Mouse (Mus musculus) limb, embryonic 15.5 days (tissue): Measurements from ENCODE around the gene Pbx2. TPM values are rescaled to one million over a fixed set of nuclear protein-coding genes. Genes with fewer than 3 reads are reported as not detected.

Experiments
- ATAC-seq: fragments of 200-750 bp; cut with Nextera tagmentation; 2 replicates; pipeline ENCODE4 v1.8.0; 2017; ENCODE audit warnings: low read depth, moderate TSS enrichment; ENCODE audit not compliant: insufficient number of reproducible peaks, low FRiP score, low TSS enrichment
- H3K27ac ChIP-seq: fragments of 300-500 bp; sonication (generic); 2 replicates; pipeline ENCODE4 v1.5.1; 2015; ENCODE audit warnings: moderate library complexity, mild to moderate bottlenecking, inconsistent platforms
- H3K27me3 ChIP-seq: fragments of 300-500 bp; sonication (generic); 2 replicates; pipeline ENCODE4 v1.6.1; 2015; ENCODE audit warnings: inconsistent platforms
- H3K36me3 ChIP-seq: fragments of 300-500 bp; sonication (generic); 2 replicates; pipeline ENCODE4 v1.6.1; 2015; ENCODE audit warnings: inconsistent platforms
- H3K4me1 ChIP-seq: fragments of 300-500 bp; sonication (generic); 2 replicates; pipeline ENCODE4 v1.6.1; 2015; ENCODE audit warnings: inconsistent platforms
- H3K4me2 ChIP-seq: fragments of 300-500 bp; sonication (generic); 2 replicates; pipeline ENCODE4 v1.6.1; 2015; ENCODE audit warnings: mild to moderate bottlenecking, inconsistent platforms
- H3K4me3 ChIP-seq: fragments of 300-500 bp; sonication (generic); 2 replicates; pipeline ENCODE4 v1.5.1; 2015; ENCODE audit warnings: mild to moderate bottlenecking, inconsistent platforms
- H3K9ac ChIP-seq: fragments of 300-500 bp; sonication (generic); 2 replicates; pipeline ENCODE4 v1.6.1; 2015; ENCODE audit warnings: inconsistent platforms
- H3K9me3 ChIP-seq: fragments of 300-500 bp; sonication (generic); 2 replicates; pipeline ENCODE4 v1.6.1; 2016; ENCODE audit warnings: inconsistent platforms
- WGBS: fragments of 180-500 bp; shearing (Covaris S2); methylation state at CpG from one replicate; pipeline ENCODE4 v1.1.7; 2015; 5-methylcytosine and 5-hydroxymethylcytosine counted together
- polyA plus RNA-seq: library from polyadenylated mRNA; unstranded; fragments of >200 nt; fragmentation: Nextera tagmentation; extraction: Ambion mirVana; gene quantifications from 2 replicates; pipeline ENCODE4 v1.2.1, GENCODE M21; 2015

Pbx2 gene
- polyA plus RNA-seq, 1 experiment from 2014 or later, result 9.8 TPM

- Histone ChIP-seq H3K9ac (peak overlapping the region; percentile 75), H3K36me3 (peaks cover 38% of the 10 kb centered on the region), H3K27ac (peak overlapping the region; percentile 96), H3K4me3 (peak overlapping the region; percentile 78), H3K4me2 (peak overlapping the region; percentile 90), H3K9me3 (no peaks in the 10 kb centered on the region), H3K4me1 (peaks cover 44% of the 10 kb centered on the region), H3K27me3 (peaks cover 19% of the 10 kb centered on the region)
- ATAC-seq, result no peak
- 49% methylated on average over 16 of the region's 16 CpGs for WGBS
These were observed 35.2 kb downstream of the Pbx2 start for GRCm38 (mm10) chr17:34626062-34626772.

- ATAC-seq, result no peak
- Histone ChIP-seq H3K9me3 (no peaks in the 10 kb centered on the region), H3K9ac (peak overlapping the region; percentile 75), H3K27me3 (peaks cover 24% of the 10 kb centered on the region), H3K27ac (peak overlapping the region; percentile 96), H3K4me2 (peak overlapping the region; percentile 90), H3K4me1 (peaks cover 49% of the 10 kb centered on the region), H3K36me3 (peaks cover 33% of the 10 kb centered on the region), H3K4me3 (peak overlapping the region; percentile 78)
- under 1% methylated on average over 18 of the region's 18 CpGs for WGBS
These were observed 35.7 kb downstream of the Pbx2 start for GRCm38 (mm10) chr17:34626773-34627092.

GRCm38 (mm10) chr17:34627093-34627942 is 36.3 kb downstream of the Pbx2 start:
- Histone ChIP-seq H3K27ac (peak overlapping the region; percentile 96), H3K9me3 (no peaks in the 10 kb centered on the region), H3K36me3 (peaks cover 27% of the 10 kb centered on the region), H3K4me3 (peak overlapping the region; percentile 78), H3K9ac (peak overlapping the region; percentile 75), H3K4me2 (peak overlapping the region; percentile 90), H3K27me3 (peaks cover 25% of the 10 kb centered on the region), H3K4me1 (peaks cover 55% of the 10 kb centered on the region)
- peak; percentile 77 for ATAC-seq
- WGBS, result under 1% methylated on average over 43 of the region's 45 CpGs

DNA sequence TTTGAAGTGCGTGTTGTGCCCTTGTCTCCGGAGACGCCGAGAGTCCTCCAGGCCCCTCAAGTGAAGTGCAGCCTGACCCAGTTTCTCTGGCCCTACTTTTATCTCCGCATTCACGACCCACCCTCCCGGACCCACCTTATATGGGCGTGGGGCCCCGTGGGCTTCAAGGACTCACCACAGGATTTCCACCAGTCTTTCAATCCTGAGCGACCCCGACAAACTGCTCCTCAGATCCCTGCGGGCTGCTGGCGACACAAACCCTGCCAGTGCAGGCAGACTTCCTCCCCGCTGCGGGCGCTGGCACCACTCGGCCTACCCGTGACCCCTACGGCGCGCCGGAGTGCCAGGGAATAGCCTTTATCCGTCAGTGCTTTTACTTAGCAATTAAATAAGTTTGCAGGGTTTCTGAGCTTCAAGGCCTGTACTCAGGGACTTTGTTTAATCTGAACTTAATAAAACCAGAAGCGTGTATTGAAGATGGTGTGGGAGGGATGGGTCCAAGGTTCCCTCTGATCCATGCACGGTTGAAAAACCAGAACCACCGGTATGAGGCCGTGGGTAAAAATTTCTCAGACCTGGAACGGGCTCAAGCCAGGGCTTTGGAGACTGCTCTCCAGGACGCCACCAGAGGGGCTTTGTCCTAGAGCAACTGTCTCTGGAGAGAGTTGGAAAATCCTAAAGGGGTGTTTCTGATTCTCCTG is 37.0 kb downstream of the Pbx2 start, which contains the start of gene Ppt2:
TSS of gene Ppt2 (minus strand) at position 568 of the 701 bp plus-strand sequence.
- peaks cover 32% of the 10 kb centered on the region for H3K27me3 ChIP-seq
- no peak for ATAC-seq
- peaks cover 19% of the 10 kb centered on the region for H3K36me3 ChIP-seq
- peaks cover 61% of the 10 kb centered on the region for H3K4me1 ChIP-seq
- peak within 1 kb of the TSS; percentile 90 for H3K4me2 ChIP-seq
- H3K9me3 ChIP-seq, result no peaks in the 10 kb centered on the region
- peak within 1 kb of the TSS; percentile 78 for H3K4me3 ChIP-seq
- H3K9ac ChIP-seq, result peak within 1 kb of the TSS; percentile 65
- WGBS, result 4% methylated on average over 29 of the region's 29 CpGs
- H3K27ac ChIP-seq, result peak within 1 kb of the TSS; percentile 96

DNA sequence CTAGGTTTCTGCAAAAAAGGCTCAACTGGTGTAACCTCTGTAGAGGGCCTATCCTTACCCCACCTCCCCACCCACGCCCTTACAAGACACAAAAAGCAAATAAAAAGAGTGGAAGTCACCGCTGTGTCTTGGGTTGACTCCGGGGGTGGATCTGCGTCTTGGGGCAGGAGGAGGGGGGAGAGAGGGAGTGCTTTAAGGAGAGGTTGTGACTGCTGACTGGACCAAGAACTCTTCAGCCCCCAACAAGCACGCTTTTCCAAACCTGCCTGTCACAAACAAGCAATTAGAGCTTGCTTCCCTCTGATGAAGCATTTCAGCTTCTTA is 37.5 kb downstream of the Pbx2 start:
- Histone ChIP-seq H3K4me1 (peaks cover 61% of the 10 kb centered on the region), H3K27me3 (peaks cover 33% of the 10 kb centered on the region), H3K27ac (peak overlapping the region; percentile 96), H3K9ac (no peak overlapping the region), H3K4me2 (peak overlapping the region; percentile 90), H3K36me3 (peaks cover 14% of the 10 kb centered on the region), H3K4me3 (peak overlapping the region; percentile 78), H3K9me3 (no peaks in the 10 kb centered on the region)
- ATAC-seq, result no peak
- 36% methylated on average over 5 of the region's 5 CpGs for WGBS

GRCm38 (mm10) chr17:34629221-34629751 is 38.2 kb downstream of the Pbx2 start, which contains the start of gene Prrt1:
Gene Prrt1 (plus strand): TSS chr17:34629533.
- Histone ChIP-seq H3K4me3 (peak within 1 kb of the TSS; percentile 78), H3K36me3 (peaks cover 10% of the 10 kb centered on the region), H3K9ac (peak within 1 kb of the TSS; percentile 65; the same call in 1 of the 2 replicates), H3K4me2 (peak within 1 kb of the TSS; percentile 90), H3K4me1 (peaks cover 61% of the 10 kb centered on the region), H3K27me3 (peaks cover 33% of the 10 kb centered on the region), H3K9me3 (no peaks in the 10 kb centered on the region), H3K27ac (peak within 1 kb of the TSS; percentile 96)
- ATAC-seq, result no peak
- 4% methylated on average over 16 of the region's 16 CpGs for WGBS

GRCm38 (mm10) chr17:34629796-34630603 is 38.9 kb downstream of the Pbx2 start:
- ATAC-seq, result no peak
- peaks cover 8% of the 10 kb centered on the region for H3K36me3 ChIP-seq
- H3K9me3 ChIP-seq, result no peaks in the 10 kb centered on the region
- H3K4me3 ChIP-seq, result peak overlapping the region; percentile 78
- H3K9ac ChIP-seq, result no peak overlapping the region
- WGBS, result 25% methylated on average over 12 of the region's 12 CpGs
- peak overlapping the region; percentile 90; the same call in 1 of the 2 replicates for H3K4me2 ChIP-seq
- peaks cover 61% of the 10 kb centered on the region for H3K4me1 ChIP-seq
- peaks cover 33% of the 10 kb centered on the region for H3K27me3 ChIP-seq
- H3K27ac ChIP-seq, result no peak overlapping the region

DNA sequence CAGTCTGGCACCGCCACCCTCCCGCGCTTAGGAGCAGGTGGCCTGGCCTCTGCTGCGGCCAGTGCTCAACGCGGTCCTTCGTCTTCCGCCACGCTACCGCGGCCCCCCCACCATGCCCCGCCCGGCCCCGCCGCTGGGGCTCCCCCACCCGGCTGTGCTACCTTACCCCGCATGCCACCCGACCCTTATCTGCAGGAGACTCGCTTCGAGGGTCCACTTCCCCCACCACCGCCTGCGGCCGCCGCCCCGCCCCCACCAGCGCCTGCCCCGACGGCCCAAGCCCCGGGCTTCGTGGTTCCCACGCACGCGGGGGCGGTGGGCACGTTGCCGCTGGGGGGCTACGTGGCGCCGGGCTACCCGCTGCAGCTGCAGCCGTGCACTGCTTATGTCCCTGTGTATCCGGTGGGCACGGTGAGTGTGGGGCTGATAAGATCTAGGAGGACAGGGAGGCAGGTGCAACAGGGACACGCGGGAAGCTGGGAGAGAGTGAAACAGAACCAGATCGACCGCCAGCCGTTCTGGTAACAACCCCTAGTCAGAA is 39.8 kb downstream of the Pbx2 start:
- no peaks in the 10 kb centered on the region for H3K9me3 ChIP-seq
- H3K4me1 ChIP-seq, result peaks cover 61% of the 10 kb centered on the region
- H3K27ac ChIP-seq, result no peak overlapping the region
- peaks cover 33% of the 10 kb centered on the region for H3K27me3 ChIP-seq
- ATAC-seq, result no peak
- no peak overlapping the region; the same call in 1 of the 2 replicates for H3K9ac ChIP-seq
- 3% methylated on average over 42 of the region's 48 CpGs for WGBS
- peak overlapping the region; percentile 42 for H3K4me2 ChIP-seq
- no peaks in the 10 kb centered on the region for H3K36me3 ChIP-seq
- H3K4me3 ChIP-seq, result peak overlapping the region; percentile 78

DNA sequence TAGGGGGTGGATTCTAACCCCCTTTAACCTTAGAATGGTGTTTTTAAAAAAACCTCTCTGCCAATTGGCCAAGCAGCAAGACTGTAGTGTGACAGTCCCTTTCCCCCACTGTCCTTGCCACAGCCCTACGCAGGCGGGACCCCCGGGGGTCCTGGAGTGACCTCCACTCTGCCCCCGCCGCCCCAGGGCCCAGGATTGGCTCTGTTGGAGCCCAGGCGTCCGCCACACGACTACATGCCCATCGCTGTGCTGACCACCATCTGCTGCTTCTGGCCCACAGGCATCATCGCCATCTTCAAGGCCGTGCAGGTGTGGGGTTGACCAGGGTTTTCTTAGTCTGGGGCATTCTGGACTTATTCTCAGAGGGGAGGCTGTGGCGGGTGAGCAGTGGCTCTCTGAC is 40.6 kb downstream of the Pbx2 start:
- ATAC-seq, result no peak
- WGBS, result 6% methylated on average over 12 of the region's 12 CpGs
- H3K4me1 ChIP-seq, result peaks cover 53% of the 10 kb centered on the region
- no peak overlapping the region for H3K27ac ChIP-seq
- peaks cover 33% of the 10 kb centered on the region for H3K27me3 ChIP-seq
- no peaks in the 10 kb centered on the region for H3K9me3 ChIP-seq
- H3K4me3 ChIP-seq, result peak overlapping the region; percentile 39
- H3K36me3 ChIP-seq, result no peaks in the 10 kb centered on the region
- H3K4me2 ChIP-seq, result peak overlapping the region; percentile 79
- H3K9ac ChIP-seq, result no peak overlapping the region

DNA sequence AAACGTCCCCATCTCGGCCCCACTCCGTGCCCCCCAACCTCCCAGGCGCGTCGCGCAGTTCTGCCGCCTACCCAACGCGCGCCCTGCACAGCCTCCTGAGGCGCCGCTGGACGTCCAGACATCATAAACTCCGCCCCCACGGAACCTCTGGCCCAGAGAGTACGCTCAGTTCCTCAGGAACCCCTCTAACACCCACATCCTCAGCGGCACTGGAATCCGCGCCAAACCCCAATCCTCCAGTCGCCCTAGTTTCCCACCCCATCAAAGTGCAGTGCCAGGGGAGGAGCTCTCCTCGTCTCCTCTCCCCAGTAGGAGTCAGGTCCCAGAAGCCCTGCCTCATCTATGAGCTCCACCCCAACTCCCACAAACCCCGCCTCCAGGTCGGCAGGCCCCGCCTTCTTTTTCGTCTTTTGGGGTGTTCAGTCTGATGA is 41.2 kb downstream of the Pbx2 start:
- under 1% methylated on average over 26 of the region's 26 CpGs for WGBS
- no peaks in the 10 kb centered on the region for H3K36me3 ChIP-seq
- no peaks in the 10 kb centered on the region for H3K9me3 ChIP-seq
- peaks cover 50% of the 10 kb centered on the region for H3K4me1 ChIP-seq
- H3K9ac ChIP-seq, result 0 out of 2 replicates have a peak overlapping the region, but pooled peaks have one; percentile 7
- peaks cover 33% of the 10 kb centered on the region for H3K27me3 ChIP-seq
- no peak overlapping the region for H3K27ac ChIP-seq
- H3K4me3 ChIP-seq, result peak overlapping the region; percentile 39
- ATAC-seq, result peak; percentile 49
- H3K4me2 ChIP-seq, result peak overlapping the region; percentile 79
